ENCODE assay signal across 20 mouse cellular contexts in genomic region chr2:154510141-154510540, GRCm38 (mm10). TPM values are rescaled to one million over a fixed set of nuclear protein-coding genes. Genes with fewer than 3 reads are reported as not detected.
DNase-seq lines count a peak whose midpoint lies in the region; ATAC-seq lines count a peak whose summit lies in the region.
"Had no signal": no experiment of that assay in that cellular context is flagged by ENCODE, and none has a peak within 500 bp of the region (broad histone marks: within the 10 kb centered on the region; RNA-seq: fewer than 3 reads in every experiment).

No protein-coding gene starts in this region.

- H3K4me1 ChIP-seq in heart, embryonic 10.5 days, result peaks cover 4% of the 10 kb centered on the region; the same call in 1 of the 2 replicates
- peaks cover 15% of the 10 kb centered on the region for H3K4me1 ChIP-seq in liver, embryonic 12.5 days
- H3K4me1 ChIP-seq: embryonic facial prominence, embryonic 10.5 days; embryonic facial prominence, embryonic 12.5 days had no signal

- no peak overlapping the region for H3K9ac ChIP-seq in liver, embryonic 12.5 days
- H3K9ac ChIP-seq: embryonic facial prominence, embryonic 12.5 days; forebrain, embryonic 13.5 days; forebrain, embryonic 15.5 days; forebrain, postnatal 0 days had no signal

- no peak for ATAC-seq in liver, embryonic 12.5 days
- ATAC-seq: forebrain, embryonic 13.5 days; forebrain, embryonic 15.5 days; forebrain, postnatal 0 days had no signal

- H3K9me3 ChIP-seq in heart, embryonic 10.5 days, result no peaks in the 10 kb centered on the region
- no peaks in the 10 kb centered on the region for H3K9me3 ChIP-seq in liver, embryonic 12.5 days (replicated peaks)
- H3K9me3 ChIP-seq: embryonic facial prominence, embryonic 10.5 days; embryonic facial prominence, embryonic 12.5 days; forebrain, embryonic 13.5 days; forebrain, embryonic 15.5 days had no signal

- H3K27me3 ChIP-seq in heart, embryonic 10.5 days (ENCODE audit: insufficient read depth, poor library complexity, severe bottlenecking), result no peaks in the 10 kb centered on the region
- H3K27me3 ChIP-seq in liver, embryonic 12.5 days (replicated peaks), result no peaks in the 10 kb centered on the region
- H3K27me3 ChIP-seq: embryonic facial prominence, embryonic 12.5 days; forebrain, embryonic 13.5 days; forebrain, embryonic 15.5 days had no signal

- H3K4me2 ChIP-seq in liver, embryonic 12.5 days, result no peak overlapping the region
- H3K4me2 ChIP-seq: embryonic facial prominence, embryonic 12.5 days; forebrain, embryonic 13.5 days; forebrain, embryonic 15.5 days had no signal

- peaks cover 47% of the 10 kb centered on the region for H3K36me3 ChIP-seq in heart, embryonic 10.5 days
- peaks cover 37% of the 10 kb centered on the region for H3K36me3 ChIP-seq in liver, embryonic 12.5 days

- 84% methylated on average over 3 of the region's 3 CpGs for WGBS in heart, embryonic 10.5 days
- WGBS in liver, embryonic 12.5 days (ENCODE audit: insufficient replicate concordance), result 81% methylated on average over 3 of the region's 3 CpGs

- H3K27ac ChIP-seq in heart, embryonic 10.5 days, result no peak overlapping the region
- H3K27ac ChIP-seq in liver, embryonic 12.5 days, result no peak overlapping the region
- H3K27ac ChIP-seq: embryonic facial prominence, embryonic 10.5 days; embryonic facial prominence, embryonic 12.5 days; forebrain, embryonic 13.5 days; forebrain, embryonic 15.5 days had no signal

- DNase-seq in adrenal gland, adult 2 months, result peak; percentile 70
- DNase-seq in adrenal gland, adult 18-20 months (ENCODE audit: low spot score in 2 of 2), result no peak
- peak; percentile 33 for DNase-seq in heart, adult 11 months
- DNase-seq in heart, embryonic 10.5 days (ENCODE audit: low spot score), result no peak
- peak; percentile 26 for DNase-seq in adrenal gland, postnatal 10 days
- DNase-seq in adrenal gland, postnatal 14 days, result peak; percentile 43
- no peak for DNase-seq in gastrocnemius, adult 18-20 months (ENCODE audit: low spot score)
- DNase-seq: cerebellum, adult 11-12 months; cerebellum, adult 2 months; cerebellum, adult 9-10 months; cerebellum, postnatal 10 days; cerebellum, postnatal 25 days; forebrain, postnatal 0 days had no signal

- no peak overlapping the region for H3K4me3 ChIP-seq in heart, embryonic 10.5 days
- no peak overlapping the region for H3K4me3 ChIP-seq in liver, embryonic 12.5 days
- H3K4me3 ChIP-seq: embryonic facial prominence, embryonic 10.5 days; embryonic facial prominence, embryonic 12.5 days; forebrain, embryonic 13.5 days; forebrain, embryonic 15.5 days had no signal

RNA-seq across cellular contexts. Expression of gene 1700003F12Rik, which starts 36.7 kb away (rescaled TPM):
- total RNA-seq in adrenal gland, adult 2 months (2021), result not detected
- 0.79 and 1.2 TPM in 2 replicates for polyA plus RNA-seq in adrenal gland, adult 2 months (2012; rRNA removed)
- total RNA-seq in adrenal gland, adult 18-20 months (2021), result under 1 TPM in 1 of 2 experiments, not detected in 1; 0.46 TPM
- 1.2 and 1.5 TPM in 2 replicates for polyA plus RNA-seq in heart, embryonic 10.5 days (2016; fragmentation: Nextera tagmentation; extraction: Ambion mirVana)
- total RNA-seq in adrenal gland, postnatal 10 days (2021), result under 1 TPM; 0.61 to 0.81 TPM
- 0.56 TPM in 1 of 2 replicates, not detected in the other for total RNA-seq in adrenal gland, postnatal 14 days (2021)
- polyA plus RNA-seq in liver, embryonic 12.5 days (2016; fragmentation: Nextera tagmentation; extraction: Ambion mirVana), result 1.5 and 1.6 TPM in 2 replicates
- total RNA-seq in gastrocnemius, adult 18-20 months (2021), result not detected

RNA-seq across cellular contexts. Expression of gene Actl10, which starts 41.4 kb away (rescaled TPM):
- not detected for total RNA-seq in adrenal gland, adult 2 months (2021)
- not detected in 2 replicates for polyA plus RNA-seq in adrenal gland, adult 2 months (2012; rRNA removed)
- under 1 TPM in 1 of 2 experiments, not detected in 1; 0.19 TPM for total RNA-seq in adrenal gland, adult 18-20 months (2021)
- polyA plus RNA-seq in heart, embryonic 10.5 days (2016; fragmentation: Nextera tagmentation; extraction: Ambion mirVana), result 0.31 and 0.43 TPM in 2 replicates
- total RNA-seq in adrenal gland, postnatal 10 days (2021), result not detected
- total RNA-seq in adrenal gland, postnatal 14 days (2021), result not detected in 2 replicates
- polyA plus RNA-seq in liver, embryonic 12.5 days (2016; fragmentation: Nextera tagmentation; extraction: Ambion mirVana), result 0.29 TPM in 1 of 2 replicates, not detected in the other
- not detected for total RNA-seq in gastrocnemius, adult 18-20 months (2021)
- polyA plus RNA-seq: cortical plate, adult 2 months; embryonic facial prominence, embryonic 14.5 days had no signal

RNA-seq across cellular contexts. Expression of gene Necab3, which starts 48.5 kb away (rescaled TPM):
- total RNA-seq in adrenal gland, adult 2 months (2021), result 1 to 10 TPM; 1.5 to 1.6 TPM
- polyA plus RNA-seq in adrenal gland, adult 2 months (2012; rRNA removed), result 3.3 and 4.3 TPM in 2 replicates
- total RNA-seq in adrenal gland, adult 18-20 months (2021), result 1 to 10 TPM in 1 of 2 experiments, under 1 TPM in 1; 0.86 to 1.6 TPM
- polyA plus RNA-seq in heart, embryonic 10.5 days (2016; fragmentation: Nextera tagmentation; extraction: Ambion mirVana), result 0.94 and 1.6 TPM in 2 replicates
- total RNA-seq in adrenal gland, postnatal 10 days (2021), result 1 to 10 TPM; 2.0 to 2.7 TPM
- total RNA-seq in adrenal gland, postnatal 14 days (2021), result 2.3 and 3.9 TPM in 2 replicates
- polyA plus RNA-seq in liver, embryonic 12.5 days (2016; fragmentation: Nextera tagmentation; extraction: Ambion mirVana), result 1.0 and 1.3 TPM in 2 replicates
- under 1 TPM; 0.30 to 0.36 TPM for total RNA-seq in gastrocnemius, adult 18-20 months (2021)

RNA-seq across cellular contexts. Expression of gene E2f1, which starts 59.6 kb away (rescaled TPM):
- total RNA-seq in adrenal gland, adult 2 months (2021), result 1 to 10 TPM; 7.4 to 8.7 TPM
- 12.3 and 14.9 TPM in 2 replicates for polyA plus RNA-seq in adrenal gland, adult 2 months (2012; rRNA removed)
- total RNA-seq in adrenal gland, adult 18-20 months (2021), result 1 to 10 TPM; 7.5 to 8.9 TPM
- polyA plus RNA-seq in heart, embryonic 10.5 days (2016; fragmentation: Nextera tagmentation; extraction: Ambion mirVana), result 18.0 and 18.6 TPM in 2 replicates
- total RNA-seq in adrenal gland, postnatal 10 days (2021), result 10 to 100 TPM; 12.8 to 14.1 TPM
- total RNA-seq in adrenal gland, postnatal 14 days (2021), result 12.1 and 12.2 TPM in 2 replicates
- polyA plus RNA-seq in liver, embryonic 12.5 days (2016; fragmentation: Nextera tagmentation; extraction: Ambion mirVana), result 27.0 and 27.4 TPM in 2 replicates
- total RNA-seq in gastrocnemius, adult 18-20 months (2021), result under 1 TPM; 0.28 to 0.30 TPM

Comparison
In these comparisons a context has a peak if more than half of its experiments do, and no peak if none do; other contexts are left out.
1. DNase-seq: peak in adrenal gland, adult 2 months (single experiment), heart, adult 11 months (single experiment), adrenal gland, postnatal 10 days (single experiment) and adrenal gland, postnatal 14 days (single experiment); none in adrenal gland, adult 18-20 months (0 of 2), heart, embryonic 10.5 days (single experiment) and gastrocnemius, adult 18-20 months (single experiment).